Mouse (Mus musculus): ENCODE results near the gene Nup205.

Nup205 gene

GRCm38 (mm10) chr6:35279306-35279705 is 102.1 kb downstream of the Nup205 start:
- DNase-seq (ENCODE audit: low read depth, low spot score): no peak

- peak; percentile 29 for DNase-seq (ENCODE audit: low read depth, low spot score)
These were observed 111.0 kb downstream of the Nup205 start for GRCm38 (mm10) chr6:35288114-35288761.

- peak; percentile 74 for DNase-seq (ENCODE audit: low read depth, low spot score)
These were observed 111.7 kb downstream of the Nup205 start for GRCm38 (mm10) chr6:35288920-35289319.

- peak; percentile 66 for DNase-seq (ENCODE audit: low read depth, low spot score)
These were observed 112.5 kb downstream of the Nup205 start for GRCm38 (mm10) chr6:35289676-35290075.

GRCm38 (mm10) chr6:35294964-35295363 is 117.7 kb downstream of the Nup205 start:
- DNase-seq (ENCODE audit: low read depth, low spot score): no peak

- no peak for DNase-seq (ENCODE audit: low read depth, low spot score)
These were observed 119.8 kb downstream of the Nup205 start for GRCm38 (mm10) chr6:35297001-35297400.
